Mouse (Mus musculus): Measurements from ENCODE around the gene Adipor2. TPM values are rescaled to one million over a fixed set of nuclear protein-coding genes. Genes with fewer than 3 reads are reported as not detected.

The Adipor2 gene
- polyA plus RNA-seq, 1 experiment from 2014 or later, result 37.1 TPM

DNA sequence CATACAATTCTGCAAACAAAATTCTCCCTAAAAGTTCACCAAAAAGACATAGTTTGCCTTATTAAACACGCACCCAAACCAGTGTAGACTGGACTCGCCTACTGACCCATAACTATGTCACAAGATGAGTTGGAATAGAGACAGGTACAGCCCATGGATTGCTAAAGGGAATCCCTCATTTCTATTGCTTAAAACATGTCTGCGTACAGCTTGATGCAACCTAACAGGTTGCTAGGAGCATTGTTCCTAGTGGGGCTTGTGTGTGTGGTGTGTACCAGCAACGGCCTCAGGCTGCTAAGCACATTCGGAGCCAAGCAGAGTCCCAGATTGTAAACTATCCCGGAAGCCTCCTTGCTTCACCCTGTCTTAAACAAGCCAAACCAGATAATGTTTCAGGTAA is 861 bp downstream of the Adipor2 start:
- Histone ChIP-seq H3K27ac (no peak overlapping the region), H3K36me3 (replicated peaks) (no peaks in the 10 kb centered on the region), H3K27me3 (ENCODE audit: poor library complexity, severe bottlenecking) (no peaks in the 10 kb centered on the region), H3K9me3 (no peaks in the 10 kb centered on the region), H3K4me3 (no peak overlapping the region), H3K4me1 (peaks cover 31% of the 10 kb centered on the region)
- 74% methylated on average over 6 of the region's 6 CpGs for WGBS
- DNase-seq (ENCODE audit: extremely low spot score, low spot score), result no peak

DNA sequence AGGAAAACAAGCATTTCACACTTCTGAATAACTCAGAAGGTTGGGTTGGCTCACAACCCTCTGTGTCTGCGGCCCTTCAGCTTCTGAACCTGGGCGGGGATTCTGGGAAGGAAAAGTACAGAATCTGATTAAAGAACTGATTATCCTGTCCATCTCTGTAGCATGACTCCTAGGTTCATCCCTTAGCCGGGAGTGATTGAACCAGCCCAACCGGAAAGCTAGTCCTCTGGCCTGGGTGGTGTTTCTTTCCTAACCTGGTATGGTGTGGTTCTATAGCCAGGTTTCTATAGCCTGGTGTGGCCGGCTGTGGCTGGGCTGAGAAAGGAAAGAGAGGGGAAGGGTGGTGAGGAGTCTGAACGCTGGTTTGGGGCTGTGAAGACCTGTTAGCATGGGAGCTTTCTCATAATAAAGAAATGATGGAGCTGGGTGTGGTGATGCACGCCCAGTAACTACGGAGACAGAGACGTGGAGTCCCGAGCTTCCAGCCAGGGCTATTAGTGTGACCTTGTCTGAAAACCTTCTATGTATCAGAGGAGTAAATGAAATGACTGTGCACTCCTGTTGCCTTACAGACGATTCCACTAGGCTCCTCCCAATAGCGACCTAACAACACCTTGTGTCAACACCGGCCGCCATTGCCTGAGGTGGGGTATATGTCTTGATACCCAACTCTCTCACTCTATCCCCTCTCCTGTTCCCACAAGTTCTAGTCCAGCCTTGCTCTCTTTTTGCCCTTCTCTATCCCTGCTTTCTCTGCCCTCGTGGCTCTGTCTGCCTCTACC is 3.1 kb downstream of the Adipor2 start:
- H3K4me3 ChIP-seq, result no peak overlapping the region

DNA sequence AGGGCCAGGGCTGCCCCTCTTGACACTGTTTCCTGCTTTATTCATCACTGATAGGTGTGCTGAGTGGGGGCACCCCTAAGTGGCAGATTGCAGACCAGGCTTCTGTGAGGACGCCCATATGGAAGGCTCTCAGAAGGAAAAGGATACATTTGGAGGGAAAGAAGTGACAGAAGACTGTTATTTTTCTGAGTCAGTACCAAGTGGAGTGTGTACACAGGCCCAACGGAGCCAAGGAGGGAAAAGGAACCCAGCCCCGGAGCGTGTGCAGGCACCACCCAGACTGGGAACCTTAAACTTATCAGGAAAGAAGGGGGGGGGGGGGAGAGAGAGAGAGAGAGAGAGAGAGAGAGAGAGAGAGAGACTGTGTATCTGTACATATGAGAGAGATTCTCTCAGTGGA is 4.9 kb downstream of the Adipor2 start:
- DNase-seq (ENCODE audit: extremely low spot score, low spot score), result no peak
- no peak overlapping the region for H3K4me3 ChIP-seq
- 97% methylated on average over 4 of the region's 4 CpGs for WGBS
- peaks cover 21% of the 10 kb centered on the region for H3K4me1 ChIP-seq
- no peak overlapping the region for H3K27ac ChIP-seq
- H3K9me3 ChIP-seq, result no peaks in the 10 kb centered on the region
- H3K27me3 ChIP-seq (ENCODE audit: poor library complexity, severe bottlenecking), result no peaks in the 10 kb centered on the region
- no peaks in the 10 kb centered on the region for H3K36me3 ChIP-seq (replicated peaks)

More for the DNA sequence above, 3.1 kb downstream of the Adipor2 start:
- Histone ChIP-seq H3K36me3 (replicated peaks) (no peaks in the 10 kb centered on the region), H3K27ac (no peak overlapping the region), H3K4me1 (peaks cover 29% of the 10 kb centered on the region), H3K27me3 (ENCODE audit: poor library complexity, severe bottlenecking) (no peaks in the 10 kb centered on the region), H3K9me3 (no peaks in the 10 kb centered on the region)
- no peak for DNase-seq (ENCODE audit: extremely low spot score, low spot score)
- 92% methylated on average over 15 of the region's 15 CpGs for WGBS

DNA sequence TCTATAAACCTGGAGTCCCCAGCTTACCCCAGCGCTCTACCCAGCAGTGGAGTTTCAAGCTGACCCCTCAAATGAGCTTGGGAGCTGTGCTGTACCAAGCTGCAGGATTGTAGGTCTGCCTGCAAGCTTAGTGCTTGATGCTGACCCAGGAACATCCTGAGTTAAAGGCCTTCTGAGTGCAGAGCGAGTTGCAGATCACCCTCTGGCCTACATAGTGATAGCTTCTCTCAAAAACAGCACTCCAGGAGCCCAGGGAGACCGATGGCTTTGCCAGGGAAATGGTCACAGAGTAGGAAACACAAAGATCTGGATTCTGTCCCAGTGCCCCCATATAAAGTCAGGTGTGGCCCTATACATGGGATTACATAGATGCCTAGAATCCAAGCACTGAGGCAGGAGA is 6.0 kb downstream of the Adipor2 start:
- DNase-seq (ENCODE audit: extremely low spot score, low spot score), result no peak
- WGBS, result 85% methylated on average over 3 of the region's 3 CpGs
- no peaks in the 10 kb centered on the region for H3K36me3 ChIP-seq (replicated peaks)
- no peak overlapping the region for H3K4me3 ChIP-seq
- no peaks in the 10 kb centered on the region for H3K9me3 ChIP-seq
- no peaks in the 10 kb centered on the region for H3K27me3 ChIP-seq (ENCODE audit: poor library complexity, severe bottlenecking)
- no peak overlapping the region for H3K27ac ChIP-seq
- H3K4me1 ChIP-seq, result peaks cover 11% of the 10 kb centered on the region; the same call in 1 of the 2 replicates

DNA sequence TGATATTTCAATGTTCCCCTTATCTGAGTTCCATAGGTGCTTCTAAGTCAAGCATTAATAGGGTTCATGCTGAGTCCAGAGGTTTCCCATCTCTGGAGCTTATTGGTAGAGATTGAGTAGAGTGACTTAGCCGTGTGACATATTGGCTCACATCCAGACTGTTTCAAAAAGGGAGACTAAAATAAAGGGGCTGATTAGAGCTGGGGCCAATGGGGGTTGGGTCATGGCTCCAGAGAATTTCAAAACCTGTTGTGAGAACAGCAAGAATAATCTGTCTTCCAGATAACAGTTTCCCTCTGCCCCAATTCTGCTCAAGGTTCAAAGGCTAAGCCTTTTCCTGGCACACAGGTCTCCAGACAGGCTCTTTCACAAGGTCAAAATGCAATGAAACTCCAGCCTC is 7.7 kb downstream of the Adipor2 start:
- 83% methylated on average over 1 of the region's 1 CpGs for WGBS
- no peaks in the 10 kb centered on the region for H3K9me3 ChIP-seq
- H3K27ac ChIP-seq, result no peak overlapping the region
- no peak overlapping the region for H3K4me3 ChIP-seq
- peaks cover 11% of the 10 kb centered on the region; the same call in 1 of the 2 replicates for H3K4me1 ChIP-seq
- no peaks in the 10 kb centered on the region for H3K36me3 ChIP-seq (replicated peaks)
- no peak for DNase-seq (ENCODE audit: extremely low spot score, low spot score)
- no peaks in the 10 kb centered on the region for H3K27me3 ChIP-seq (ENCODE audit: poor library complexity, severe bottlenecking)

DNA sequence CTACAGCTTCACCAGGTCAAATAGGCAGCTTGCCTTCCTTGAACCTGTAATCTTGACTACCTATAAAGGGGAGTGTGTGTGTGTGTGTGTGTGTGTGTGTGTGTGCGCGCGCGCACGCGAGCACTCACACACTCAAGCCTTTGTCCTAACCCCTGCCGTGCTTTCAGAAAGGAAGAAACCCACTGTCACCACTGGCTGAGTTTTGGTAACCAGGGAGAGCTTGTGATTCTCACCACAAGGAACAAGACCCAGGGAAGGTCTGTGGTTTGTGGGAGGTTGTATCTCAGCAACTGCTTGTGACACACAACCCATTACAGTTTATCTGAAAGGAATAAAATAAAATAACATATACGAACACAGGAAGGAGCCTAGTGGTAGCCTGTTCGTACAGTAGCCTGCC is 8.9 kb downstream of the Adipor2 start:
- H3K4me3 ChIP-seq, result no peak overlapping the region
- no peaks in the 10 kb centered on the region for H3K27me3 ChIP-seq (ENCODE audit: poor library complexity, severe bottlenecking)
- H3K4me1 ChIP-seq, result peaks cover 11% of the 10 kb centered on the region; the same call in 1 of the 2 replicates
- H3K27ac ChIP-seq, result no peak overlapping the region
- no peaks in the 10 kb centered on the region for H3K9me3 ChIP-seq
- no peak for DNase-seq (ENCODE audit: extremely low spot score, low spot score)
- no peaks in the 10 kb centered on the region for H3K36me3 ChIP-seq (replicated peaks)
- 61% methylated on average over 9 of the region's 9 CpGs for WGBS

DNA sequence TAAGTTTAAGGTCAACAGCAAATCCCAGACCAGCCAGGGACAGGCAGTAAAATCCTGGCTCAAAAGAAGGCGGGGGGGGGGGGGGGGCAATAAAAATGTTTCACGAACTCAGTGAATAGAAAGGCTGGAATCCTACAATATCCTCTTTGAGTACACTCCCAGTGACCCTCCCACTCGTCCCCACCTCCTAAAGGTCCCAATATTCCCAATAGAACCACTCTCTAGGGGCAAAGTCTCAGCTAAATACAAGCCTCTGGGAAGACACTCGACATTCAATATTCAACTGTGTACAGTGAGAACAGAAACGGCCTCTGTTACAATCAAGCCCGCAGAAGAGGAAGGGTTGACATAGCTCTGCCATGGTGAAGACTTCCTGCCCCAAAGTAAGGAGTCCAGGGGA is 9.7 kb downstream of the Adipor2 start:
- H3K27ac ChIP-seq, result no peak overlapping the region
- H3K9me3 ChIP-seq, result no peaks in the 10 kb centered on the region
- no peaks in the 10 kb centered on the region for H3K27me3 ChIP-seq (ENCODE audit: poor library complexity, severe bottlenecking)
- no peak overlapping the region for H3K4me3 ChIP-seq
- no peak for DNase-seq (ENCODE audit: extremely low spot score, low spot score)
- H3K4me1 ChIP-seq, result peaks cover 11% of the 10 kb centered on the region; the same call in 1 of the 2 replicates
- no peaks in the 10 kb centered on the region for H3K36me3 ChIP-seq (replicated peaks)
- 84% methylated on average over 6 of the region's 6 CpGs for WGBS

DNA sequence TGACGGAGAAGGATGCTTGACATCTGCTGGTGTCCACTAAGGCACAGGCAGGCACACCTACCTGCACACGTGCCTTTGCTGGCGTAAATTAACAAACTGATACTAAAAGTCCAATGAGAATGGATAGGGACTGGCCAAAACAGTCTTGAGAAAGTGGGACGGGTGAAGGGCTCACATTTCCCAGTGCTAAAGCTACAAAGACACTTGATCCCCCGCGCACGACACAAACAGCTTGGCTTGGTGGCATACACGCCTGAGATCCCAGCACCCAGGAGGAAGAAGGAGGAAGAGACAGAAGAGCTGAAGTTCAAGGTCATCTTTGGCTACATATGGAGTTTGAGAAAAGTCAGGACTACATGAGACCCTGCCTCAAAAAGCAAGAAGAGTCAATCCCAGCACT is 11.0 kb downstream of the Adipor2 start:
- DNase-seq (ENCODE audit: extremely low spot score, low spot score), result no peak
- 88% methylated on average over 8 of the region's 8 CpGs for WGBS
- Histone ChIP-seq H3K36me3 (replicated peaks) (no peaks in the 10 kb centered on the region), H3K4me1 (peaks cover 11% of the 10 kb centered on the region; the same call in 1 of the 2 replicates), H3K4me3 (no peak overlapping the region), H3K27me3 (ENCODE audit: poor library complexity, severe bottlenecking) (no peaks in the 10 kb centered on the region), H3K9me3 (no peaks in the 10 kb centered on the region), H3K27ac (no peak overlapping the region)

DNA sequence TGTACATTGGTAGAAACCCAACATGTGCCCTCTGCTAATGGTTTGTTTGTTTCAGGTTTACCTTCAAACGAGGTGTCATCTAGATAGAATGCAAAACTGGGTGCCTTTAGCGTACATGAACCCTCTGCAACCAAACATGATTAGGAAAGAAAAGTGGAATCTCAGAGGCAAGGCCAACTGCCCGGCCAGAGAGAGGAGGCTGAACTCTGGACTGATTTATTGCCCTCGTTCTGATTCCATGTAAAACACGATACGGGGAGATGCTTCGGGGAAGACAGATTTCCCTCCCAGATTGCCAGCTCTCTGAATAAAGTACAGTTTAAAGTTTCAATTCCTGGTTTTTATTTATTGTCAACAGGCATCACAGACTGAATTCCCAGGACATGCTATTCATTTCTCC is 12.2 kb downstream of the Adipor2 start:
- Histone ChIP-seq H3K4me3 (no peak overlapping the region), H3K27ac (no peak overlapping the region), H3K4me1 (peaks cover 11% of the 10 kb centered on the region; the same call in 1 of the 2 replicates), H3K27me3 (ENCODE audit: poor library complexity, severe bottlenecking) (no peaks in the 10 kb centered on the region), H3K36me3 (replicated peaks) (no peaks in the 10 kb centered on the region), H3K9me3 (no peaks in the 10 kb centered on the region)
- no peak for DNase-seq (ENCODE audit: extremely low spot score, low spot score)
- WGBS, result 95% methylated on average over 7 of the region's 7 CpGs

DNA sequence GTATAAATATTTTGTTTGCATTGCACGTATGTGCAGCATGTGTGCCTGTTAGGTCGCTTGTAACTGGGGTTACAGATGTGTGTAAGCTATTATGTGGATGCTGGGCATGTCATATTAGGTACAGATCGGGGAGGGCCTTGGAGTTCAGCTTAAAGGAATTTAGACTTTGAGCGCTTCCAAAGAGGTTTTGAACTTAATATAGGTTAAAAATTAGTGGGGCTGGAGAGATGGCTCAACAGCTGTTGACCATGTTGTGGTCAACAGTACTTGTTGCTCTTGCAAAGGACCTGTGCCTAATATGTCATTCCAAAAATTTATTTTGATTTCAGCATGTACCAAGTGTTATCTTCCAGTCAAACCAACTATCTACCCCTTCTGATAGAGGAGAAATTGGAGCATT is 12.7 kb downstream of the Adipor2 start:
- 93% methylated on average over 4 of the region's 4 CpGs for WGBS
- DNase-seq (ENCODE audit: extremely low spot score, low spot score), result no peak
- peaks cover 11% of the 10 kb centered on the region; the same call in 1 of the 2 replicates for H3K4me1 ChIP-seq

DNA sequence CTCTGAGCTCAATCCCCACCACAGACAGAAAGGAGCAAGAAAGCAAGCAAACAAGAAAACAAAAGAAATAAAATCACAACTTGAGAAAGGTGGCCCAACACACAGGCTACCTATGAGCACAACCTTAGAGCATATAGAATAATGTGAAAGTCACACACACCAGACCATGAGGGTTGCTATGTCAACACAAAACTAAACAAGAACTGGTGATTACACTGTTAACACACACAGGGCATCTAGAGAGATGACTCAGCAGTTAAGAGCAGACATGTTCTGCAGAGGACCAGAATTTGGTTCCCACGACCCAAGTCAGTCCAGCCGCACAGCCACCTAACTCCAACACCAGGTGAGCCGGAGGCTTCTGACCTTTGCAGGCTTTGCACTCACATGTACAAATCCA is 14.5 kb downstream of the Adipor2 start:
- H3K27ac ChIP-seq, result no peak overlapping the region
- 0 out of 2 replicates have a peak, but pooled peaks cover 2% of the 10 kb centered on the region for H3K4me1 ChIP-seq
- WGBS, result 96% methylated on average over 3 of the region's 3 CpGs
- H3K4me3 ChIP-seq, result no peak overlapping the region
- no peak for DNase-seq (ENCODE audit: extremely low spot score, low spot score)
- no peaks in the 10 kb centered on the region for H3K9me3 ChIP-seq
- H3K36me3 ChIP-seq (replicated peaks), result no peaks in the 10 kb centered on the region
- no peaks in the 10 kb centered on the region for H3K27me3 ChIP-seq (ENCODE audit: poor library complexity, severe bottlenecking)

More for the DNA sequence above, 12.7 kb downstream of the Adipor2 start:
- no peaks in the 10 kb centered on the region for H3K36me3 ChIP-seq (replicated peaks)
- no peak overlapping the region for H3K27ac ChIP-seq
- H3K4me3 ChIP-seq, result no peak overlapping the region
- H3K27me3 ChIP-seq (ENCODE audit: poor library complexity, severe bottlenecking), result no peaks in the 10 kb centered on the region
- no peaks in the 10 kb centered on the region for H3K9me3 ChIP-seq

DNA sequence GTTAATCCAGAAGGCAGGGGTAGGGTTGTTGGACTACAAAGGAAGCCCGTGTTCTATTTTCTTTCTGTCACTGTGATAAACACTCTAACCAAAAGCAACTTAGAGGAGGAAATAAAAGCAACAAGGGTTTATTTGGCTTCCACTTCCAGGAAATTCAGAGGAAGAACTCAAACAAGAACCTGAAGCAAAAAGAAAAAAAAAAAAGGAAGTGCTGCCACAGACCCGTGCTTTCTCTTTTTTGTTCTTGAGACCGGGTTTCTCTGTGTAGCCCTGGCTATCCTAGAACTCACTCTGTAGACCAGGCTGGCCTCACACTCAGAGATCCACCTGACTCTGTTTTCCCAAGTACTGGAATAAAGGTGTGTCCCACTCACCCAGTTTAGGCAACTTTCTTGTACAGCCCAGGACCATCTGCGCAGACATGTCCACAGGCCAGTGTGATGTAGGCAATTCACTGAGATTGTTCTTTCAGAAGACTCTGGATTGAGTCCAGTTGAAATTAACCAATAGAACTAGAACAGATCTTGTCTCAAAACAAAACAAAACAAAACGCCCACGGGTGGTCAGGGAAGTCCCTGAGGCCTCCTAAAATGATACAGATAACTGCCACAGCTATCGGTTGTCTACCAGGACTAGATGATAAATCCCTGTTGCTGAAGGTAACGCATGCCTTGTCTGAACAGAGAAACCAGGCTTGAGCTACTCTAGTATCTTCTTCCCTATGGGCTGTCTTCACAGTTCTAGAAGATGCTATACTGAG is 15.8 kb downstream of the Adipor2 start:
- DNase-seq (ENCODE audit: extremely low spot score, low spot score), result no peak
- Histone ChIP-seq H3K27ac (no peak overlapping the region), H3K4me1 (no peaks in the 10 kb centered on the region), H3K36me3 (replicated peaks) (no peaks in the 10 kb centered on the region), H3K9me3 (no peaks in the 10 kb centered on the region), H3K27me3 (ENCODE audit: poor library complexity, severe bottlenecking) (no peaks in the 10 kb centered on the region), H3K4me3 (no peak overlapping the region)
- 91% methylated on average over 8 of the region's 8 CpGs for WGBS

DNA sequence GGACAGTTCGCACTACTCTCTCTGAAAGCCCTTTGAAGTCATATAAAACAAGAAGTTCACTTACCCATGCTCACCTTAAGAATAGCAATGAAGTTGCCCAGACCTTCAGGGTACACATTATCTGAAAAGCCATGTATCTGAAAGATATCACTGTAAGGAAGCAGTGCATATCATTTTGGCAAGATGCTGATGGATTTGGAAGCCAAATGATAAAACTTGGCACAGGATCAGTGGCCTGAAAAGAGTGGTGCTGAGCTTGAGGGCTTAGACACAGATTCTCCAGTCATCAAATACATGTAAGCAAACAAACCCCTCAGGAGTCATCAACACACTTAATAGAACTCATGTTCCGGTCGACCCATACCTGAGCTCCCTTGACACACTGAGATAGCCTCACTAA is 16.9 kb downstream of the Adipor2 start:
- no peak overlapping the region for H3K27ac ChIP-seq
- H3K36me3 ChIP-seq (replicated peaks), result no peaks in the 10 kb centered on the region
- 94% methylated on average over 3 of the region's 3 CpGs for WGBS
- no peaks in the 10 kb centered on the region for H3K9me3 ChIP-seq
- H3K4me1 ChIP-seq, result no peaks in the 10 kb centered on the region
- H3K27me3 ChIP-seq (ENCODE audit: poor library complexity, severe bottlenecking), result no peaks in the 10 kb centered on the region
- DNase-seq (ENCODE audit: extremely low spot score, low spot score), result no peak
- no peak overlapping the region for H3K4me3 ChIP-seq
